Mouse (Mus musculus) midbrain, postnatal 0 days (tissue): ENCODE measurements at regions not wholly inside any gene's neighbourhood (a gene's known extent, or its start where the extent isn't known, plus 50 kb on each side); places are given as distances from the start of the nearest gene placed in this dataset.

Source experiments
- ATAC-seq: fragments of 200-750 bp; cut with Nextera tagmentation; 2 replicates; pipeline ENCODE4 v1.8.0; 2017; ENCODE audit warnings: moderate number of reproducible peaks, mild to moderate bottlenecking, moderate TSS enrichment, moderate library complexity; ENCODE audit not compliant: low FRiP score
- DNase-seq: peaks from one replicate; pipeline ENCODE4 v3.0.0-alpha.2; 2015; ENCODE audit warnings: low spot score
- H3K27ac ChIP-seq: fragments of 300-500 bp; sonication (generic); 2 replicates; pipeline ENCODE4 v1.5.1; 2014; ENCODE audit warnings: low read depth, mild to moderate bottlenecking, low read length, mixed read lengths
- H3K27me3 ChIP-seq: fragments of 300-500 bp; sonication (generic); 2 replicates; pipeline ENCODE4 v1.6.1; 2014; ENCODE audit warnings: low read length, control low read depth, mixed read lengths; ENCODE audit not compliant: insufficient read depth
- H3K36me3 ChIP-seq: fragments of 300-500 bp; sonication (generic); 2 replicates; pipeline ENCODE4 v1.6.1; 2014; ENCODE audit warnings: low read length, control low read depth, mixed read lengths; ENCODE audit not compliant: insufficient read depth
- H3K4me1 ChIP-seq: fragments of 300-500 bp; sonication (generic); 2 replicates; pipeline ENCODE4 v1.6.1; 2014; ENCODE audit warnings: mild to moderate bottlenecking, control low read depth, antibody characterized with exemption, low read length, mixed read lengths; ENCODE audit not compliant: insufficient read depth
- H3K4me2 ChIP-seq: fragments of 300-500 bp; sonication (generic); 2 replicates; pipeline ENCODE4 v1.6.1; 2014; ENCODE audit warnings: low read depth, mild to moderate bottlenecking, low read length, mixed read lengths; ENCODE audit not compliant: poor library complexity, severe bottlenecking
- H3K4me3 ChIP-seq: fragments of 300-500 bp; sonication (generic); 2 replicates; pipeline ENCODE4 v1.5.1; 2014; ENCODE audit warnings: low read depth, mild to moderate bottlenecking, low read length, moderate library complexity
- H3K9ac ChIP-seq: fragments of 300-500 bp; sonication (generic); replicated peaks from 2 replicates; pipeline ENCODE4 v1.6.1; 2014; ENCODE audit warnings: mild to moderate bottlenecking, low read length, moderate library complexity, mixed read lengths; ENCODE audit not compliant: poor library complexity, severe bottlenecking
- H3K9me3 ChIP-seq: fragments of 300-500 bp; sonication (generic); 2 replicates; pipeline ENCODE4 v1.6.1; 2016; ENCODE audit warnings: low read length, control low read depth
- CTCF ChIP-seq: IDR thresholded peaks from 2 replicates; pipeline ENCODE4 v1.5.1; 2016; ENCODE audit warnings: antibody characterized with exemption, mild to moderate bottlenecking
- WGBS: fragments of 180-500 bp; shearing (Covaris S2); extraction: QIAGEN DNeasy Blood & Tissue Kit; methylation state at CpG from one replicate; pipeline ENCODE4 v1.1.7; 2014; 5-methylcytosine and 5-hydroxymethylcytosine counted together

- Histone ChIP-seq H3K36me3 (no peaks in the 10 kb centered on the region), H3K27me3 (no peaks in the 10 kb centered on the region), H3K4me1 (no peaks in the 10 kb centered on the region), H3K4me3 (no peak overlapping the region), H3K27ac (no peak overlapping the region), H3K4me2 (no peak overlapping the region), H3K9me3 (no peaks in the 10 kb centered on the region), H3K9ac (no peak overlapping the region)
- TF ChIP-seq CTCF, result no peak
- ATAC-seq (no peak), DNase-seq (no peak)
- whole genome bisulfite sequencing, result 72% methylated on average over 2 of the region's 2 CpGs
These were observed 623.7 kb upstream of the Cdh11 start for GRCm38 (mm10) chr8:103409121-103409551.

- TF ChIP-seq CTCF, result no peak
- no peaks in the 10 kb centered on the region for H3K9me3 ChIP-seq
- H3K36me3 ChIP-seq, result no peaks in the 10 kb centered on the region
- ATAC-seq (no peak), DNase-seq (no peak)
- H3K4me1 ChIP-seq, result no peaks in the 10 kb centered on the region
- no peak overlapping the region for H3K4me3 ChIP-seq
- H3K9ac ChIP-seq, result no peak overlapping the region
- 84% methylated on average over 7 of the region's 7 CpGs for WGBS
- no peaks in the 10 kb centered on the region for H3K27me3 ChIP-seq
- no peak overlapping the region for H3K4me2 ChIP-seq
- H3K27ac ChIP-seq, result no peak overlapping the region
These were observed 627.3 kb upstream of the Cdh11 start for GRCm38 (mm10) chr8:103412731-103413130.

- no peak for TF ChIP-seq CTCF
- 60% methylated on average over 11 of the region's 11 CpGs for WGBS
- H3K4me2 ChIP-seq, result no peak overlapping the region
- no peaks in the 10 kb centered on the region for H3K4me1 ChIP-seq
- no peak for ATAC-seq
- H3K36me3 ChIP-seq, result no peaks in the 10 kb centered on the region
- no peak overlapping the region for H3K4me3 ChIP-seq
- H3K27me3 ChIP-seq, result no peaks in the 10 kb centered on the region
- H3K9ac ChIP-seq, result no peak overlapping the region
- H3K27ac ChIP-seq, result no peak overlapping the region
- no peaks in the 10 kb centered on the region for H3K9me3 ChIP-seq
- DNase-seq, result peak; percentile 23
These were observed 628.4 kb upstream of the Cdh11 start for GRCm38 (mm10) chr8:103413589-103414575.

- no peaks in the 10 kb centered on the region for H3K27me3 ChIP-seq
- no peak overlapping the region for H3K9ac ChIP-seq
- H3K4me1 ChIP-seq, result no peaks in the 10 kb centered on the region
- no peak for DNase-seq
- H3K4me2 ChIP-seq, result no peak overlapping the region
- H3K4me3 ChIP-seq, result no peak overlapping the region
- 92% methylated on average over 2 of the region's 2 CpGs for WGBS
- TF ChIP-seq CTCF, result no peak
- H3K36me3 ChIP-seq, result no peaks in the 10 kb centered on the region
- no peak overlapping the region for H3K27ac ChIP-seq
- no peaks in the 10 kb centered on the region for H3K9me3 ChIP-seq
- no peak for ATAC-seq
These were observed 637.0 kb upstream of the Cdh11 start for GRCm38 (mm10) chr8:103422313-103422973.

GRCm38 (mm10) chr8:103425967-103426366 lies 640.5 kb upstream of the Cdh11 start:
- Histone ChIP-seq H3K9me3 (no peaks in the 10 kb centered on the region), H3K27ac (no peak overlapping the region), H3K36me3 (no peaks in the 10 kb centered on the region), H3K4me3 (no peak overlapping the region), H3K27me3 (no peaks in the 10 kb centered on the region), H3K9ac (no peak overlapping the region), H3K4me2 (no peak overlapping the region), H3K4me1 (no peaks in the 10 kb centered on the region)
- ATAC-seq, result no peak
- no peak for TF ChIP-seq CTCF
- DNase-seq, result no peak
- 85% methylated on average over 1 of the region's 1 CpGs for WGBS
